Mouse (Mus musculus): ENCODE data around the gene Unc45b. TPM values are rescaled to one million over a fixed set of nuclear protein-coding genes. Genes with fewer than 3 reads are reported as not detected.

The Unc45b gene
- total RNA-seq (2015; ENCODE audit: low replicate concordance): not detected in 2 replicates
- total RNA-seq (2017; ENCODE audit: low replicate concordance): not detected in 2 replicates

- no peak for ATAC-seq (replicated peaks; ENCODE audit: low FRiP score, poor library complexity, severe bottlenecking)
Observed at GRCm38 (mm10) chr11:82910250-82910649, at the start of gene Unc45b. TSS of gene Unc45b (plus strand) at chr11:82910550.

GRCm38 (mm10) chr11:82860759-82861158 lies 49.6 kb upstream of the Unc45b start:
- no peak for ATAC-seq (replicated peaks; ENCODE audit: low FRiP score, poor library complexity, severe bottlenecking)

GRCm38 (mm10) chr11:82861558-82861957 lies 48.8 kb upstream of the Unc45b start:
- no peak for ATAC-seq (replicated peaks; ENCODE audit: low FRiP score, poor library complexity, severe bottlenecking)

GRCm38 (mm10) chr11:82862638-82863037 lies 47.7 kb upstream of the Unc45b start:
- peak; percentile 74 for ATAC-seq (replicated peaks; ENCODE audit: low FRiP score, poor library complexity, severe bottlenecking)

GRCm38 (mm10) chr11:82863059-82863458 lies 47.3 kb upstream of the Unc45b start:
- ATAC-seq (replicated peaks; ENCODE audit: low FRiP score, poor library complexity, severe bottlenecking): no peak

- peak; percentile 55 for ATAC-seq (replicated peaks; ENCODE audit: low FRiP score, poor library complexity, severe bottlenecking)
Observed at GRCm38 (mm10) chr11:82863488-82863931, 46.8 kb upstream of the Unc45b start.

GRCm38 (mm10) chr11:82865957-82866356 lies 44.4 kb upstream of the Unc45b start:
- ATAC-seq (replicated peaks; ENCODE audit: low FRiP score, poor library complexity, severe bottlenecking): no peak

- ATAC-seq (replicated peaks; ENCODE audit: low FRiP score, poor library complexity, severe bottlenecking): no peak
Observed at GRCm38 (mm10) chr11:82866850-82867564, 43.3 kb upstream of the Unc45b start.

- ATAC-seq (replicated peaks; ENCODE audit: low FRiP score, poor library complexity, severe bottlenecking): no peak
Observed at GRCm38 (mm10) chr11:82867956-82868355, 42.4 kb upstream of the Unc45b start.

- ATAC-seq (replicated peaks; ENCODE audit: low FRiP score, poor library complexity, severe bottlenecking): no peak
Observed at GRCm38 (mm10) chr11:82869506-82870172, 40.7 kb upstream of the Unc45b start.

GRCm38 (mm10) chr11:82870173-82871030 lies 39.9 kb upstream of the Unc45b start:
- ATAC-seq (replicated peaks; ENCODE audit: low FRiP score, poor library complexity, severe bottlenecking): peak; percentile 55

GRCm38 (mm10) chr11:82871031-82871446 lies 39.3 kb upstream of the Unc45b start, which contains the start of gene Rffl:
TSS of gene Rffl (minus strand) at chr11:82871210.
- ATAC-seq (replicated peaks; ENCODE audit: low FRiP score, poor library complexity, severe bottlenecking): peak; percentile 82

GRCm38 (mm10) chr11:82874924-82875323 lies 35.4 kb upstream of the Unc45b start:
- ATAC-seq (replicated peaks; ENCODE audit: low FRiP score, poor library complexity, severe bottlenecking): 0 out of 2 replicates have a peak, but pooled peaks have one; percentile 44

- ATAC-seq (replicated peaks; ENCODE audit: low FRiP score, poor library complexity, severe bottlenecking): no peak
Observed at GRCm38 (mm10) chr11:82875631-82876030, 34.7 kb upstream of the Unc45b start.

GRCm38 (mm10) chr11:82877726-82878344 lies 32.5 kb upstream of the Unc45b start:
- no peak for ATAC-seq (replicated peaks; ENCODE audit: low FRiP score, poor library complexity, severe bottlenecking)

GRCm38 (mm10) chr11:82883180-82883579 lies 27.2 kb upstream of the Unc45b start:
- no peak for ATAC-seq (replicated peaks; ENCODE audit: low FRiP score, poor library complexity, severe bottlenecking)

- no peak for ATAC-seq (replicated peaks; ENCODE audit: low FRiP score, poor library complexity, severe bottlenecking)
Observed at GRCm38 (mm10) chr11:82886559-82886958, 23.8 kb upstream of the Unc45b start.

GRCm38 (mm10) chr11:82888491-82888946 lies 21.8 kb upstream of the Unc45b start:
- ATAC-seq (replicated peaks; ENCODE audit: low FRiP score, poor library complexity, severe bottlenecking): no peak

GRCm38 (mm10) chr11:82889524-82890341 lies 20.6 kb upstream of the Unc45b start:
- ATAC-seq (replicated peaks; ENCODE audit: low FRiP score, poor library complexity, severe bottlenecking): peak; percentile 32

Data from erythroid progenitor cell, adult 5-6 weeks (primary cell).